Mouse (Mus musculus) cerebral cortex, adult 2 months (tissue): ENCODE data around the gene Grm4.

Experiments
- WGBS: fragments of 180-500 bp; shearing (Covaris S2); methylation state at CpG from one replicate; pipeline ENCODE4 v1.1.7; 2018; 5-methylcytosine and 5-hydroxymethylcytosine counted together

Gene Grm4

DNA sequence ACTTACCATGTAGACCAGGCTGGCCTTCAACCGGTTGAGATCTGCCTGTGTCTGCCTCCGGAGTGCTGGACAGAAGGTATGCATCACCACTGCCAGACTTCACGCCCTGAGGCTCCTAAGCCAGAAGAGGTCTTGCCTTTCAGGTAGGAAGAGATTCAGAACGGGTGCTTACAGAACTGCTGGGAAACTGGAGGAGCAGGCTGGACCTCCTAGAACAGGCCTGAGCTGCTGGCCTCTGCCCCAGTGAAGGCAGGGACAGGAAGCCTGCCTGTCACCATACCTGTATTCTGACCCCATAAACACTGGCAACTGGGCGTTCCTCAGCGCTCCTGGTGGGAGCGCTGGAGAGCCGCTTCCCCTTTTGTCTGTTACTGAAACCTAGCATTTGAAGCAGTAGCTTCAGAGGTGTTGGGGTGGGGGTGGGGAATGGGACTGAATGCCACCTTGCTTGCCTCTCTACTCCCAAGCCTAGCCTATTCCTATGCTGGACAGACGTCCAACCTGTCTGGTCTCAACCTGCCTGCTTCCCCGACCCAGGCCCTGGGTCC, 30.3 kb upstream of the Grm4 start:
- 85% methylated on average over 10 of the region's 10 CpGs for WGBS

DNA sequence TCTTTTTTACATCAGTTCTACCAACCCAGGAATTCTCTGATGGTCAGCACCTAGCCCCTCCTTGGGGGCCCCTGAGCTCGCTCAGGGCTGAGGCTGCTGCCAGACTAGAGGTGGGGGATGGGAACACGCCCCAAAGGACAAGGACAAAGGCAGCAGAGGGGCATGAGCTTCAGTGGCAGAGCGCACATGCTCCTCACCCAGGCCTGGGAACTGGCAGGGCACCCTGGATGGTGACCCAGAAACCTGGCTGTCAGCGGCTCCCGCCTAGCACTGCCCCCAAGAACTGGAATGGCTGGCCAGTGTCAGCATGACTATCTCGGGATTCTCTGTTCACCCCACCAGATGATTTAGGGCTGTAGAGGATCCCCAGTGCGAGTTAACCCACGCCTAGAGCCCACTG, 28.0 kb upstream of the Grm4 start:
- WGBS = 72% methylated on average over 8 of the region's 8 CpGs

DNA sequence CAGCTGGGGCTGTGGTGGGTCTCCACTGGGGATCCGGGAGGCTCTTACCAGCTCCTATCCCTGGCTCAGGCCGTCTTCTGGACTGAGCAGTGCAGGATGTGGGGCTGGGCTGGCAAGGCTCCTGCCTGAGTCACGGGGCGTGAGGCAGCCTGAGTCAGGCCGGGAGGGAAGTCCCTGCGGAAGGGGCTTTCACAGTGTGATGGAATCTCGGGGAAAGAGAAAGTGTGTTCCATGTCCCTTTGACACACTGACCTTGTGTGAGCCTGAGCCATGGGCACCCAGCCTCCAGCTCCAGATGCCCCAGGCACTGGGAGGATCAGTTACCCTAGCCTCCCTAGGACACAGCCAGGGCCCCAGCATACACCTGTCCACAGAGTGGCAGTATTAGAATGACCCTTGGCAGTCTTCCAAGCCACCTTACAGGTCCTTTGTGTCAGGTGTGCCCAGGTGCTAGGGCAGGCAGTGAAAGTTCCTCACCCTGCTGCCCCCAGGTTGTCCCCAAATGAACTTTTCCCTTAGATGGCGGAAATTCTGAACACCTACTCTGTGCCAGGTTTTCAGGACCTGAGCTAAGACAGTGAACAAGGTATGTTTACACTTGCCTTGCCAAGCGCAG, 26.2 kb upstream of the Grm4 start:
- WGBS = 80% methylated on average over 9 of the region's 9 CpGs

DNA sequence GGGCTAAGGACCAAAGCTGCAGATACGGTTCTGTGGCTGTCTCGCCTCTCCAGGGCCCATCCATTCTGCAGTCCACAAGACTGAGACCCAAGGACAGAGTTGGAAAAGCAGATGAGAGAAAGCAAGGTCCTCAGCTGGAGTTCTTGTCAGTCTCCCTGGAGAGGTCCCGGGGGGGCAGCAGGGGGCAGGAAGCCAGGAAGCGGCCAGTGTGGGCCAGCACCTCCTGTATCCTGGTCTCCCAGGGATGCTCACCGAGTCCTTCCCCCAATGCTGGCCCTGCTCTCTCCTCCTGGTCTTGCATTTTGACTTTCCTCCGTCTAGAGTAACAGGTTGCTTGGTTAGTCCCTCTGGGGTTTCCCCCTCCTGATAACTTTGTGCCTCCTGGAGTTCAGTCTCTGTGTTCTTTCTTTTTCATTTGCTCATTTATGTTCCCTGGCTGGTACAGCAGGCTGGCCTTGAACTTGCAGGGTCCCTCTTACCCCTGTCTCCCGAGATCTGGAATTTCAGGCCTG, 25.4 kb upstream of the Grm4 start:
- 84% methylated on average over 7 of the region's 7 CpGs for WGBS

DNA sequence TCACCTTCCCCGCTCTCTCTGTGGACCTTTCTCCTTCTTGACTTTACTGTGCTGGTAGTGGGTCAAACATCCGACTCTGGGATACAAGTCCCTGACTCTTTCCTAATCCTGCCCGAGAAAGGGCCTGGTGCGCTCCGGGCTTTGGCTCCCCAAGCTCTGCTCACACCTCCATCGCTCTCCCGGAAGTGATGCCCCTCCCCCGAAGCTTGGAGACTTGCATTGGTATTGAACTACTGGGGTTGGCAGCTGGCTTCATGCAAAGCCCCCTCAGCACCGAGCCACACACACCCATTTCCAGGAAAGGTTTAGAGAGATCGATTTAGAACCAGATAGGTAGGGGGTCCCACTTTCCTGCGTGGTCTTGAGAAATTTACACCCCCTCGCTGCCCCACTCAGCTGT, 24.8 kb upstream of the Grm4 start:
- WGBS = 70% methylated on average over 12 of the region's 12 CpGs

DNA sequence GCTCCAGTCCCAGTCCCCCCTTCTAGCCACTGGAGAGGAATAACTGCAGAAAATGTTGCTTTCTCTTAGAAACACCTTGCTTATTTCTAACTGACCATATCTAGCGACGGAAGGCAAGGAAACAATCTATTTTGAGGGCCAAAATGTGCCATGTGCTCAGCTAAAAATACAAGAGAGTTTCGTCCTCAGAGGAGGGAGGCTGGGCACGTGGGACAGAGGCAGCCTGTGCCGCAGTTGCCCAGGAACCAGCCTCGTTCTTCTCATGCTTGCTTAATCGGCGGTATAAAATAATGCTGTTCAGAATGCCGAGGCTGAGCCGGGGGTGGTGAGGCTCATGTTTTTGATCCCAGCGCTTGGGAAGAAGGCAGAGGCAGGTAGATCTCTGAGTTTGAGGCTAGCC, 23.3 kb upstream of the Grm4 start:
- WGBS = 45% methylated on average over 11 of the region's 11 CpGs

DNA sequence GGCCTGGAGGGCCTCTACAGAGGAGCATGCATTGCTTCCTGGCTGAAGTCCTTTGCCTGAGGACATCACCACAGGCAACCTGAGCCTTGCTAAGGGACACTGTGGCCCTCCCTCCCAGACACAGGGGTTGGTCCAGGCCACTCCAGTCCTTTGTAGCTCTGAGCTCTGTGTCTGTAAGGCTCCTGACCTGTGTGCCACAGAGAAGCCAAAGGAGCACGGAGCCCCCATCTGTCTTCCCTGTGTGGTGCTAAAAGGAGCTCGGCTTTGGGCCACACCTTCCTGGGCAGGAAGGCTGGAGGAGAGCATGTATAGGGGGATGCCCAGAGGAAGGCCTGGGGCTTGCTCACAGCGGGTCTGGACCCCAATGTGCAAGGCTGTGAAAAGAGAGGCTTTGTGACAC, 20.8 kb upstream of the Grm4 start:
- 87% methylated on average over 3 of the region's 3 CpGs for WGBS

DNA sequence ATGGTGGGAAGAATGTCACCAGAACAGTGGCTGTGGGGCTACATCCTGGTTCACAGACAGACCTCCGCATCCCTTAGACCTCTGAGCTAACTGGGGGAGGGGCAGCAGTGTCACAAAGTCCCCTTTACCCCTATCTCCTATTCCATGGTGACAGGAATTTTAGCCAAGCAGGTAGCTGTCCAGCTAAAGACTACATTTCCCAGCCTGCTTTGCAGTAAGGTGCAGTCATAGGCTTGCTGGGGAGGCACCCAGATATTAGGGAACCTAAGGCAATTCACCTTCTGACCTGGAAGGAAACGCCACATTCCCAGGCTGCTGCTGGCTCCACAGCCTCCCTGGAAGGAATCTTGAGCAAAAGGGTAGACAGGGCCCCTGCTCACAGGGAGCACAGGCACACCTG, 20.1 kb upstream of the Grm4 start:
- WGBS = 87% methylated on average over 2 of the region's 2 CpGs

DNA sequence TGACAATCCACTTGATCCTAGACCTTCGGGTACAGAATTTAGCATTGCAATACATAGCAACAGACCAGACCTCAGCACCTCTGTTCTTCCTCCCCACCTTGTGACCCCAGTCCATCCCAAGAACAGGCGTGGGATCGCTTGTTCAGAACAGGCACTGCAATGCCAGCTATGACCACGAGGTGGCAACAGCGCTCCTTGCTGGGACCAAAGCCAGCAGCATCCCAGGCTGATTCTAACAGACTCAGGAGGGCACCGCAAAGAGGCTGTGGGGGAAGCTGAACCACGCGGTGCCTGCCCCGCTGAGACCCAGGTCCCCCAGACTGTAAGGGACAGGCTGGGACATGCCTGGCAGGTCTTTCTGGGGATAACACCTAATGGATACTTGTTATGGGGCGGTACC, 13.5 kb upstream of the Grm4 start:
- 4% methylated on average over 10 of the region's 10 CpGs for WGBS

DNA sequence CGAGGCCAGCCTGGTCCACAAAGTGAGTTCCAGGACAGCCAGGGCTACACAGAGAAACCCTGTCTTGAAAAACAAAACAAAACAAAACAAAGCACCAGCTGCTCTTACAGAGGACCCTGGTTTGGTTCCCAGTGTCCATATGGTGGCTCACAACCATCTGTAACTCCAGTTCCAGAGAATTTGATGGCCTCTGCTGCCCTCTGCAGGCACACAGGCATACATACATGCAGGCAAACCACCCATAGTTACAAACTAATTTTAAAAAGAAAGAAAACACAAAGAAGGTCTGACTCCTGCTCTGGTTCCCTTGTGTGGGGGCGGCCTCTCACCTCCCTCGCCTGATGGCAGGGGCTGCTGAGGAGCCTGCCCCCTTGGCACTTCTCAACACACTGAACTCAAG, 12.2 kb upstream of the Grm4 start:
- WGBS = 81% methylated on average over 3 of the region's 3 CpGs

DNA sequence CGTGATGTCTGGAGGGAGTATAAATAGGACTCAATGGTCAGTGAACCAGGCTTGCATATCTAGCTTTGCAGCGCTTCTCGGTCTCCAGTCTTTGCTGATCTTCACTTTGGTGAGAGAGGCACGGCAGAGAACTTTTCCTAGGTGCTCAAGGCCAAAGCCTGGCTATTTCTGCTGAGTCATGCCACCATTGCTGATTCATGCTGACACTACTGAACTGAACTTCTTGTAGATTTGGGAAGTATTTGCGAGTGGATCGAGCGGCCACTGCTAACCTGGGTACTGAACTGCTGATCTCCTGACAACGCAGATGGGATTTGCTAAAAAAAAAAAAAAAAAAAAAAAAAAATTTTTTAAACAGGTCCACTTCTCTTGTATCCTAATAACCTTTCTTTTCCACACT, 10.9 kb upstream of the Grm4 start:
- 93% methylated on average over 8 of the region's 8 CpGs for WGBS

DNA sequence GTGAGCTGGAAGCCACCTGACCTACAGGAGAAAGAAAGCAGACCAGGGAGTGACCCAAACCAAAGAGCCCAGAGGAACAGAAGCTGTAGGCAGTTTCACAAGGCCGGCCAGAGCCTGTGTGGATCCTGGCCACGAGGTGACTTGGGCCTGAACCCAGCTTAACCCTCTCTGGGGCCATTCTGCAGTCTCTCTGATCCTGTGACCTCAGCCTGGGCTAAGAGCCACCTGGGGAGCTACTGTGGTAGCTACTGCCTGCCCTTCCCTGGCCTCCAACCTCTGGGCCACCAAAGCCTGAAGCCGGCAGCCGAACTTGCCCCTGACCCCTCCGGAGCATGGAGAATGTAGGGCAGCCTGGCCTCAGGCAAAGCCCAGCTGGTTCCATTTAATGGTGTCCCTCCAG, 7.6 kb upstream of the Grm4 start:
- 93% methylated on average over 5 of the region's 5 CpGs for WGBS

DNA sequence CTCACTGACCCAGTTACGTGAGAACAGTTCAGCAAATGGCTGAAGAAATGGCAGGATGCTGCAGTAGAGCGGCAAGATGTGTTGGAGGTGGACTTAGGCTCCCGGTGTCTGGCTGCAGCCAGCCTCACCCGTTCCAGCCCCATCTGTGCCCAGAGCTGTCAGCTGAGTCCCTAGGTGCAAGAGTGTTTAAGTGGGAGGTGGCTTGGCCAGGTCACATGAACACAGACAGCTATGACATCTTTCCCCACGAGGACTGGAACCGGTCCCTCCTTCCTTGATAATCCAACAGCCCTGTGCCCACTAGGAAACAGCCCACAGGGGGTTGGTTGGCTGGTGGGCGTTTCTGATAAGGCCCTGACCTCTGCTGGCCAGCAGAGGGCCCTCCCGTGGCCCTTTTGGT, 6.8 kb upstream of the Grm4 start:
- 64% methylated on average over 8 of the region's 8 CpGs for WGBS

DNA sequence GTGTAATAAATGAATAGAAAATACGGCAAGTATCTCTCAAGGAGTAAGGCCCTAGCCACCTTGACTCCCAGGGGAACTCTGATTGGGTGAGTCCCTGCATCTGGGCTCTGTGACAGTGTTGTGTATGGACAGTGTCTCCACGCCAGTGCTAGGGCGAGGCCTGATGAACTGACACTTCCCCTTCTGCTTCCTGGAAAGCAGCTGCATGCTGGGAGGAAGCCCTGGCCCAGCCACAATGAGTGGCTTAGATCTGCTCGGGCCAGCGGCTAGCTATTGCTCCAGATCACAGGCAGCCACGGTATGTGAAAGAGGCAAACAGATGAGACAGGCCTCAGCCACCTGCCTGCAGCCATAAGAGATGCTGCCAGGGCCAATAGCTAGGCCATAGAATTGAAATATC, 6.0 kb upstream of the Grm4 start:
- 70% methylated on average over 6 of the region's 6 CpGs for WGBS

DNA sequence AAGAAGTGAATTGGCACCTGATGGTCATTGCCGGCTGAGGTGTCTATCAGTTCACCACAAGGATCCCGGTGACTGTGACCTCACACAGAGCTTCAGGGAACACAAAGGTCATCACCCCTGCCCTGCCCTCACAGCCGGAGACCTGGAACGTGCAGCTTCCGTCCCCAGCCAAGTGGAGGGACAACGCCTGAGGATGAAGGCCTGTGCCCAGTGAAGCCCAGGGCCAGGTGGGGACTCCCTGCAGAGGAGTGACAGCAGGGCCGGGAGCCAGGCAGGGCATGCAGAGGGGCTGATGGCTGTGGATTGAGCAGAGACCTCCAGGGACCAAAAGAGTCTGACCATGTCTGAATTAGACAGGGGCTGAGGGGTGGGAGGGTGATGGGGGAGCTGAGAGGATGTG, 1.9 kb upstream of the Grm4 start:
- WGBS = 85% methylated on average over 7 of the region's 7 CpGs

DNA sequence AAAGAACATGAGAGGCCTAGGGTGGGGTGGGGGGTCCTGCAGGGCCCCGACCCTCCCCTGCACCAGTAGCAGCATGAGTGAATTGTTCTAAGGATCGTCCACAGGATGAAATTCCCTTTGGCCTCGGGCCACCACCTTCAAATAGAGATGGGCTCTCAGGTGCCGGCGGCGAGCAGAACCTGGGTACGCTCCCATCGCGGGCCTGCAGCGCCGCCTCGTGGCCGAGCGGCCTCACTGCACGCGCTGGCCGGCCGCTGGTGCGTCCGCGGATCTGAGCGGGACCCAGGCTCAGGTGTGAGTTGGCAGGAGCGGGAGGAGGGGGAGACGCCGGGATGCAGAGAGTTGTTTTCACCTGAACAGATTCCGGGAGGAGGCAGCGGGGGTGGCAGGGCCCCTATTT, 646 bp downstream of the Grm4 start:
- under 1% methylated on average over 27 of the region's 27 CpGs for WGBS

DNA sequence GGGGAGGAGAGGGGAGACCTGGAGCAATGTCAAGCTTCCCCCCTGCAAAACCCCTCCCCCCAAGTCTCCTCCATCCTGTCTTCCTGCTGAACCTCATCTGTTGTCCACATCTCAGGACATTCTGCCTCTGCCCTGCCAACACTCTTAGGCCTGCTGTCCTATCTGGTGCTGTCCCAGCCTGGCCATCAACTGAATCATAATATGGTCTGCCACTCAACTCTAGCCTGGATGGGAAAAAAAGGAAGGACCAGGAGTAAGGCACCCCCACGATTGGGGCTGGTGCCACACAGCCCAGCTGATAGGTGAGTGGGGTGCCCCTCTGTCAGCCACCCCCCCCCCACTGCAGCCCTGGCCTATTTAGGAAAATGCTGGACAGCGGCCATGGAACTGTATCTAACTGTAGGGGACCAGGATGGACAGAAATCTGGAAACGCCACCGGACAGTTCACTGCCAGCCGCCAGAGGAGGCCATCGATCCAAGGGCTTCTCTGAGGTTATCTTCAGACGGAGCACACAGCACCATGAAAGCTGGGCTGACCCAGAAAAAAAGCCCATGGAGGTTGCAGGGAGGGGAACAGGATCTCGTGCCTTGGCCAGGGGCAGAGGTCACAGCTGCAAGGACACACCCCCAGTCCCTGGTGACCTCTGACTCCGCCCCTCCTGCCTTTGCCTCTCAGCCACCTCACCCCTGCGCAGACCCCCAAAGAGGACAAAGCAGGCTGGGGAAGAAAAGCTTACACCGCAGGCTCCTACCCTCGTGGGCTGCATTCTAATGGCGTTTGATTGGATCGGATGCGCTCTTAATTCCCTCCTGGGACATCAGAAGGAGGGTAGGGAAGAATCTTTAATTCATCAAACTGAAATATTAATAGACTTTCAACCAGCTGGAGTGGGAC, 2.3 kb downstream of the Grm4 start:
- 56% methylated on average over 15 of the region's 15 CpGs for WGBS

DNA sequence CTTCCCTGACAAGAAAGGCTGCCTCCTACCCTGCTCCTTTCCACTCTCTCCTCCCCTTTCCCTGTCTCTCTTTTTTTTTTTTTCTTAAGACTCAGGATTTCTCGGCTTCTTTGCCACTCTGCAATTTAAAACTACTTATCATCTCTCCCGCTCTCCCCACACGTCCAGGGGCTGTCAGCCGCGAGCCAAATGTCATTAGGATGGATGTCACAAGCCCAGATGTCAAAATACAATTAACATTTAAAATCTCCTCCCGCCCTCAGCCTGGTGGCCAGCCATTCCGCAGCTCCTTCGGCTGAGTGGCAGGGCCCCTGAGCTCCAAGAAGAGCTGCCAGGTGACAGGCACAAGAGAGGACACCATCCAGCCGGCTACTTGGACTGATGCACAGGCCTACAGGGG, 2.9 kb downstream of the Grm4 start:
- WGBS = 50% methylated on average over 9 of the region's 9 CpGs

DNA sequence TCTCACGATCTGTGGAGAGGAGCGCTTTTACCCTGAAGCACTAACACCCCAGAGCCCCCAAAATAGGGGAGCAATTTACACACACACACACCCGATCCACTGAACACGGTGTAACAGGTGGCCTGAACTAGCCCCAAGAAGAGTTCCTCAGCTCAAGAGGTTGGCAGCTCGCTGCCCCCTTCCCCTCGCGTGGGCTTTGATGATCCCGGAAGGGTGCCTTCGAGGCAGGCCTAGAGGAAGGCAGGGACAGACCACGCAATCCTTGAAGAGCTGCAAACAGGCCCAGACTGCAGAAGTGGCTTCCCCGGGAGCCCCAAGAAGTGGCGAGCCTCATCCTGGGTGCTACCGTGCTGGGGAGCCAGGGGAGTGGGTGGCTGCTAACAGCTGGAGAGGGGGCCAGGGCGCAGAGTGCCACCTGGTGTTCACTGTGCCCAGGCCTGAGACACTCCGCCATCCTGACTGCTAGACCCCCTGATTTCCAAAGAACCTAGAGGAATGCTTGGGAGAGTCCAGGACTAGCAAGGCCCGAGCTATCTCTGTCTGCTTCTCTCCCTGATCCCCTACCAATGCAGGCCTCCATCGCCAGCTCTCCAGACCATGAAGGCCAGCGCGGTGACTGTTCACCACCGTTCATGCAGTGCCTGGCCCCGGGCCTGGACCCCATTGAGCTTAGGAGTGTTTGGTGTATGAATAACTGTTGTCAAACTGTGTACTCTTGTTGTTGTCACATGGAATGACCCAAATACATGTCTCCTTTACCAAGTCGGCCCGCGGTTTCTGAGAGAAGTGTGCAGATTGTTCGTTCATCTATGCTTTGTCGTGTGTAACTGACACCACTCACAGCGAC, 7.1 kb downstream of the Grm4 start:
- 44% methylated on average over 27 of the region's 27 CpGs for WGBS

DNA sequence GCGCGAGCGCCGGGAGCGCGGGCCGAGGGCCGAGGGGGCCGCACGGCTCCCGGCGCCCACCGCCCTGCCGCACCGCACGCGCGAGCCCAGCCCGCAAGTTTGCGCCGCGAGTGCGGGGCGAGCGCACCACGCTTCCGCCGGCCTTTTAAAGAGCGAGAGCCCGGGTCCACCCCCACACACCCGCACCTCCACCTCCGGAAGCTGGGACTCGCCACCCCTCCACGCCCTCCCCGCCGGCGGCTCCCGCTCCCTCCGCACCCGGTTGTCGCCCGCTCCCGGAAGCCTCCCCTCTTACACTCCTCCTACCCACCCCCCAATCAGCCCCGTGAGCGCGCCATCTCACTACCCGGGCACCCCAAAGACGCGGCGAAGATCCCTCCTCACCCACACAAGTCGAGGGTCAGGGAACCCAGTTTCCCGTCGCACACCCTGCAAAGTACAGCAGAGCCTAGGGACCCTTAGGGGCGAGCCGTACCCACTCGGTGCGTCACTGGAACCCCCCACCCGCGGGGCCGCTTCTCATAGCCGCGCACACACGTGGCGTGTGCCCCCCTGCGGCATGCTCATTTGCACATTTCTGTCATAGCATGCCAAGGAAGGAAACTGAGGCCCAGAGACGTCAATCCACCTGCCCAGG, 7.8 kb downstream of the Grm4 start:
- WGBS = 1% methylated on average over 48 of the region's 66 CpGs

DNA sequence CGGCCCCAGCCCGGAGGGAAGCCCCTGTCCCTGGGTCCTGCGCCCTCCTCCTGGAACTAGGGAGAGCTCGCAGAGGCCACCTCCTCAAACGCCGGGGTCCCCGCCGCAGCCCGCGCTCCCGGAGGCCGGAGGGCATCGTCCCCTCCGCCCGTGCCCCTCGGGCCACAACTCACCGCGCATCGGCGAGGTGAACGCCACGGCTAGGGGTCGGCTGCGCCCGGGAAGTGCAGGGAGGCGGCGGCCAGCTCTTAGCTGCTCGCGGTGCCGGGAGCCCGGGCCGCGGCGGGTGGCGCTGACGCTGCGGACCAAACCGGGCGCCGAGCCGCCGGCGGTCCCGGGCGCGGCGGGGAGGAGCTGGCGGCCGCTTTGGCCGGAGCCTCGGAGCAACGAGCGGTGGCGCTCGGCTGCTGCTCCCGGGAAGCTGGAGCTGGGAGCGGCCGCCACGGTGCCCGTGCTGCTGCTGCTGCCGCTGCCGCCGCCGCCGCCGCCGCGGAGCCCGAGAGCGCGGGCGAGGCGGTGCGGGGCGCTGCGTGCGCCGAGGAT, 8.5 kb downstream of the Grm4 start:
- WGBS = under 1% methylated on average over 78 of the region's 78 CpGs
